Mouse (Mus musculus) heart, adult 2 months (tissue): ENCODE measurements at regions not wholly inside any gene's neighbourhood (a gene's known extent, or its start where the extent isn't known, plus 50 kb on each side); places are given as distances from the start of the nearest gene placed in this dataset.
A peak's percentile ranks its signal among the peaks of the same experiment; 100 is the strongest.

Experiments
- DNase-seq, 2 experiments: peaks; one replicate each; pipeline ENCODE4 v3.0.0; 2021
- H3K27ac ChIP-seq: fragments of 200-600 bp; 2 replicates; pipeline ENCODE4 v1.8.1; 2022
- H3K27me3 ChIP-seq: fragments of 200-500 bp; 2 replicates; pipeline ENCODE4 v1.6.1; 2012; ENCODE audit warnings: mild to moderate bottlenecking, low read length, inconsistent platforms, mixed read lengths; ENCODE audit not compliant: control insufficient read depth, insufficient read depth
- H3K36me3 ChIP-seq: fragments of 200-500 bp; 2 replicates; pipeline ENCODE4 v1.6.1; 2012; ENCODE audit warnings: low read length, inconsistent platforms; ENCODE audit not compliant: control insufficient read depth, insufficient read depth
- H3K4me1 ChIP-seq: fragments of 200-500 bp; 2 replicates; pipeline ENCODE4 v1.6.1; 2011; ENCODE audit warnings: low read length; ENCODE audit not compliant: control insufficient read depth, insufficient read depth
- H3K4me3 ChIP-seq: fragments of 200-600 bp; 2 replicates; pipeline ENCODE4 v1.8.1; 2022
- H3K79me2 ChIP-seq: fragments of 200-500 bp; replicated peaks from 2 replicates; pipeline ENCODE4 v1.6.1; 2012; ENCODE audit warnings: mild to moderate bottlenecking, inconsistent platforms, low read length, moderate library complexity, mixed read lengths; ENCODE audit not compliant: control insufficient read depth, insufficient read depth
- H3K9ac ChIP-seq: fragments of 200-500 bp; 2 replicates; pipeline ENCODE4 v1.6.1; 2012; ENCODE audit warnings: low read depth, mild to moderate bottlenecking, control low read depth, inconsistent platforms, low read length, mixed read lengths
- CTCF ChIP-seq: fragments of 200-600 bp; IDR thresholded peaks from 2 replicates; pipeline ENCODE4 v1.8.1; 2022; ENCODE audit warnings: antibody characterized with exemption, mild to moderate bottlenecking, moderate library complexity
- EP300 ChIP-seq: fragments of 200-500 bp; IDR thresholded peaks from 2 replicates; pipeline ENCODE4 v1.6.1; 2011; ENCODE audit warnings: low read depth, low read length, control low read depth; ENCODE audit not compliant: insufficient read depth
- POLR2A ChIP-seq: fragments of 200-500 bp; IDR thresholded peaks from 2 replicates; pipeline ENCODE4 v1.6.1; 2011; ENCODE audit warnings: mild to moderate bottlenecking, low read depth, low read length, control low read depth; ENCODE audit not compliant: insufficient read depth
- WGBS: fragments of 180-500 bp; shearing (Covaris S2); methylation state at CpG from one replicate; pipeline ENCODE4 v1.1.7; 2018; 5-methylcytosine and 5-hydroxymethylcytosine counted together
- intact Hi-C: fragments of 180-260 bp; cut with DNase I; formaldehyde crosslinking; loops from one replicate; pipeline ENCODE4 v1.15.1; 2025

- Histone ChIP-seq H3K4me1 (no peaks in the 10 kb centered on the region), H3K79me2 (no peaks in the 10 kb centered on the region), H3K9ac (no peak overlapping the region), H3K4me3 (no peak overlapping the region), H3K27ac (no peak overlapping the region), H3K36me3 (no peaks in the 10 kb centered on the region), H3K27me3 (no peaks in the 10 kb centered on the region)
- no peak for TF ChIP-seq EP300
- TF ChIP-seq POLR2A: no peak
- TF ChIP-seq CTCF: no peak
- intact Hi-C loops: no loop called here
- no peak for DNase-seq
These were observed 454.1 kb upstream of the Celf2 start for GRCm38 (mm10) chr2:7963456-7963855.

- no peak overlapping the region for H3K4me3 ChIP-seq
- no peaks in the 10 kb centered on the region for H3K36me3 ChIP-seq
- H3K4me1 ChIP-seq: no peaks in the 10 kb centered on the region
- H3K27ac ChIP-seq: no peak overlapping the region
- no peaks in the 10 kb centered on the region for H3K79me2 ChIP-seq
- TF ChIP-seq CTCF: no peak
- TF ChIP-seq EP300: no peak
- no peak for TF ChIP-seq POLR2A
- no peak for DNase-seq
- no peak overlapping the region for H3K9ac ChIP-seq
- no peaks in the 10 kb centered on the region for H3K27me3 ChIP-seq
- WGBS: 46% methylated on average over 2 of the region's 2 CpGs
- intact Hi-C loops: no loop called here
These were observed 444.8 kb upstream of the Celf2 start for GRCm38 (mm10) chr2:7954210-7954609.

GRCm38 (mm10) chr2:7952846-7953245 lies 443.5 kb upstream of the Celf2 start:
- intact Hi-C loops: no loop called here
- Histone ChIP-seq H3K4me3 (no peak overlapping the region), H3K4me1 (no peaks in the 10 kb centered on the region), H3K36me3 (no peaks in the 10 kb centered on the region), H3K27me3 (no peaks in the 10 kb centered on the region), H3K79me2 (no peaks in the 10 kb centered on the region), H3K9ac (no peak overlapping the region), H3K27ac (no peak overlapping the region)
- WGBS: 78% methylated on average over 2 of the region's 2 CpGs
- TF ChIP-seq POLR2A: no peak
- no peak for TF ChIP-seq CTCF
- TF ChIP-seq EP300: no peak
- DNase-seq: no peak

GRCm38 (mm10) chr2:7944946-7945345 lies 435.6 kb upstream of the Celf2 start:
- Histone ChIP-seq H3K27me3 (no peaks in the 10 kb centered on the region), H3K4me1 (no peaks in the 10 kb centered on the region), H3K4me3 (no peak overlapping the region), H3K79me2 (no peaks in the 10 kb centered on the region), H3K9ac (no peak overlapping the region), H3K27ac (no peak overlapping the region), H3K36me3 (no peaks in the 10 kb centered on the region)
- 66% methylated on average over 2 of the region's 2 CpGs for WGBS
- peak; percentile 19 for TF ChIP-seq CTCF
- no peak for TF ChIP-seq POLR2A
- intact Hi-C loops: no loop called here
- DNase-seq: peak in 1 of 2 experiments; percentile 6

GRCm38 (mm10) chr2:7933617-7934016 lies 424.3 kb upstream of the Celf2 start:
- Histone ChIP-seq H3K36me3 (no peaks in the 10 kb centered on the region), H3K4me3 (no peak overlapping the region), H3K79me2 (no peaks in the 10 kb centered on the region), H3K4me1 (no peaks in the 10 kb centered on the region), H3K9ac (no peak overlapping the region), H3K27ac (no peak overlapping the region), H3K27me3 (no peaks in the 10 kb centered on the region)
- no peak for TF ChIP-seq EP300
- no peak for TF ChIP-seq POLR2A
- no peak for TF ChIP-seq CTCF
- intact Hi-C loops: no loop called here
- 73% methylated on average over 6 of the region's 6 CpGs for WGBS
- no peak for DNase-seq

GRCm38 (mm10) chr2:7906271-7906670 lies 396.9 kb upstream of the Celf2 start:
- 21% methylated on average over 1 of the region's 1 CpGs for WGBS
- Histone ChIP-seq H3K36me3 (no peaks in the 10 kb centered on the region), H3K79me2 (no peaks in the 10 kb centered on the region), H3K4me3 (no peak overlapping the region), H3K9ac (no peak overlapping the region), H3K27me3 (no peaks in the 10 kb centered on the region), H3K4me1 (no peaks in the 10 kb centered on the region), H3K27ac (no peak overlapping the region)
- intact Hi-C loops: no loop called here
- DNase-seq: no peak
- TF ChIP-seq CTCF: no peak
- TF ChIP-seq EP300: no peak
- no peak for TF ChIP-seq POLR2A
